Mouse (Mus musculus) ES-Bruce4 (cell line): ENCODE data around the gene Tst.

Experiments
- CTCF ChIP-seq: IDR thresholded peaks from one replicate; pipeline ENCODE4 v1.8.1; 2011; ENCODE audit warnings: low read depth, low read length
- POLR2A ChIP-seq: IDR thresholded peaks from one replicate; pipeline ENCODE4 v1.8.1; 2011; ENCODE audit warnings: low read length; ENCODE audit not compliant: insufficient read depth

- TF ChIP-seq CTCF (no peak), POLR2A (no peak)
These were observed 4.4 kb downstream of the Tst start for GRCm38 (mm10) chr15:78401345-78401744.
